Mouse (Mus musculus): ENCODE measurements around the gene Epb41l4b. TPM values are rescaled to one million over a fixed set of nuclear protein-coding genes. Genes with fewer than 3 reads are reported as not detected.
A peak's percentile ranks its signal among the peaks of the same experiment; 100 is the strongest.

Gene Epb41l4b
- polyA plus RNA-seq, 1 experiment from 2014 or later: 3.4 TPM

- H3K4me1 ChIP-seq (ENCODE audit: control insufficient read depth, insufficient read depth, low read depth, low read length): no peaks in the 10 kb centered on the region
- ATAC-seq: no peak
- H3K27me3 ChIP-seq (replicated peaks; ENCODE audit: control insufficient read depth, insufficient read depth, low read length): no peaks in the 10 kb centered on the region
- no peak overlapping the region for H3K9ac ChIP-seq (ENCODE audit: low read depth, low read length)
- 73% methylated on average over 3 of the region's 3 CpGs for WGBS
- no peak overlapping the region for H3K4me2 ChIP-seq (ENCODE audit: low read length)
- no peaks in the 10 kb centered on the region for H3K9me3 ChIP-seq (ENCODE audit: control insufficient read depth, low read length)
- H3K27ac ChIP-seq (ENCODE audit: low read depth, low read length): no peak overlapping the region
- no peaks in the 10 kb centered on the region for H3K36me3 ChIP-seq (ENCODE audit: control insufficient read depth, insufficient read depth, low read length)
- no peak overlapping the region for H3K4me3 ChIP-seq (ENCODE audit: low read length)
Observed at GRCm38 (mm10) chr4:57023527-57023926, 119.7 kb downstream of the Epb41l4b start.

- ATAC-seq: no peak
- H3K9me3 ChIP-seq (ENCODE audit: control insufficient read depth, low read length): no peaks in the 10 kb centered on the region
- WGBS: 85% methylated on average over 3 of the region's 3 CpGs
Observed at GRCm38 (mm10) chr4:57021288-57021687, 121.9 kb downstream of the Epb41l4b start.

GRCm38 (mm10) chr4:57017229-57017628 is 126.0 kb downstream of the Epb41l4b start:
- Histone ChIP-seq H3K4me3 (ENCODE audit: low read length) (no peak overlapping the region), H3K36me3 (ENCODE audit: control insufficient read depth, insufficient read depth, low read length) (no peaks in the 10 kb centered on the region), H3K9ac (ENCODE audit: low read depth, low read length) (no peak overlapping the region), H3K4me2 (ENCODE audit: low read length) (no peak overlapping the region), H3K9me3 (ENCODE audit: control insufficient read depth, low read length) (no peaks in the 10 kb centered on the region), H3K4me1 (ENCODE audit: control insufficient read depth, insufficient read depth, low read depth, low read length) (no peaks in the 10 kb centered on the region), H3K27me3 (replicated peaks; ENCODE audit: control insufficient read depth, insufficient read depth, low read length) (no peaks in the 10 kb centered on the region), H3K27ac (ENCODE audit: low read depth, low read length) (no peak overlapping the region)
- WGBS: 36% methylated on average over 5 of the region's 5 CpGs
- ATAC-seq: peak; percentile 13; the same call in 1 of the 2 replicates

More at GRCm38 (mm10) chr4:57021288-57021687, 121.9 kb downstream of the Epb41l4b start:
- Histone ChIP-seq H3K4me3 (ENCODE audit: low read length) (no peak overlapping the region), H3K4me2 (ENCODE audit: low read length) (no peak overlapping the region), H3K9ac (ENCODE audit: low read depth, low read length) (no peak overlapping the region), H3K36me3 (ENCODE audit: control insufficient read depth, insufficient read depth, low read length) (no peaks in the 10 kb centered on the region), H3K27me3 (replicated peaks; ENCODE audit: control insufficient read depth, insufficient read depth, low read length) (no peaks in the 10 kb centered on the region), H3K4me1 (ENCODE audit: control insufficient read depth, insufficient read depth, low read depth, low read length) (no peaks in the 10 kb centered on the region), H3K27ac (ENCODE audit: low read depth, low read length) (no peak overlapping the region)

- Histone ChIP-seq H3K4me3 (ENCODE audit: low read length) (no peak overlapping the region), H3K36me3 (ENCODE audit: control insufficient read depth, insufficient read depth, low read length) (no peaks in the 10 kb centered on the region), H3K4me1 (ENCODE audit: control insufficient read depth, insufficient read depth, low read depth, low read length) (no peaks in the 10 kb centered on the region), H3K27ac (ENCODE audit: low read depth, low read length) (no peak overlapping the region; the same call in 1 of the 2 replicates), H3K9me3 (ENCODE audit: control insufficient read depth, low read length) (no peaks in the 10 kb centered on the region), H3K27me3 (replicated peaks; ENCODE audit: control insufficient read depth, insufficient read depth, low read length) (no peaks in the 10 kb centered on the region), H3K9ac (ENCODE audit: low read depth, low read length) (no peak overlapping the region), H3K4me2 (ENCODE audit: low read length) (no peak overlapping the region)
- peak; percentile 50; the same call in 1 of the 2 replicates for ATAC-seq
- WGBS: 44% methylated on average over 18 of the region's 18 CpGs
Observed at GRCm38 (mm10) chr4:57016366-57017171, 126.7 kb downstream of the Epb41l4b start.

- Histone ChIP-seq H3K4me1 (ENCODE audit: control insufficient read depth, insufficient read depth, low read depth, low read length) (no peaks in the 10 kb centered on the region), H3K36me3 (ENCODE audit: control insufficient read depth, insufficient read depth, low read length) (no peaks in the 10 kb centered on the region), H3K4me3 (ENCODE audit: low read length) (no peak overlapping the region), H3K4me2 (ENCODE audit: low read length) (no peak overlapping the region), H3K9me3 (ENCODE audit: control insufficient read depth, low read length) (no peaks in the 10 kb centered on the region), H3K27ac (ENCODE audit: low read depth, low read length) (no peak overlapping the region), H3K9ac (ENCODE audit: low read depth, low read length) (no peak overlapping the region), H3K27me3 (replicated peaks; ENCODE audit: control insufficient read depth, insufficient read depth, low read length) (no peaks in the 10 kb centered on the region)
- no peak for ATAC-seq
- 85% methylated on average over 5 of the region's 5 CpGs for WGBS
Observed at GRCm38 (mm10) chr4:57015032-57015431, 128.2 kb downstream of the Epb41l4b start.

- Histone ChIP-seq H3K27ac (ENCODE audit: low read depth, low read length) (no peak overlapping the region), H3K36me3 (ENCODE audit: control insufficient read depth, insufficient read depth, low read length) (0 out of 2 replicates have a peak, but pooled peaks cover 2% of the 10 kb centered on the region), H3K4me2 (ENCODE audit: low read length) (no peak overlapping the region), H3K9me3 (ENCODE audit: control insufficient read depth, low read length) (no peaks in the 10 kb centered on the region), H3K27me3 (replicated peaks; ENCODE audit: control insufficient read depth, insufficient read depth, low read length) (no peaks in the 10 kb centered on the region), H3K4me1 (ENCODE audit: control insufficient read depth, insufficient read depth, low read depth, low read length) (no peaks in the 10 kb centered on the region), H3K9ac (ENCODE audit: low read depth, low read length) (no peak overlapping the region), H3K4me3 (ENCODE audit: low read length) (no peak overlapping the region)
- ATAC-seq: no peak
- WGBS: 77% methylated on average over 8 of the region's 8 CpGs
Observed at GRCm38 (mm10) chr4:57011454-57012046, 131.7 kb downstream of the Epb41l4b start.

GRCm38 (mm10) chr4:57010919-57011318 is 132.3 kb downstream of the Epb41l4b start:
- Histone ChIP-seq H3K27ac (ENCODE audit: low read depth, low read length) (no peak overlapping the region), H3K4me3 (ENCODE audit: low read length) (no peak overlapping the region), H3K4me1 (ENCODE audit: control insufficient read depth, insufficient read depth, low read depth, low read length) (no peaks in the 10 kb centered on the region), H3K27me3 (replicated peaks; ENCODE audit: control insufficient read depth, insufficient read depth, low read length) (no peaks in the 10 kb centered on the region), H3K36me3 (ENCODE audit: control insufficient read depth, insufficient read depth, low read length) (0 out of 2 replicates have a peak, but pooled peaks cover 2% of the 10 kb centered on the region), H3K4me2 (ENCODE audit: low read length) (no peak overlapping the region), H3K9ac (ENCODE audit: low read depth, low read length) (no peak overlapping the region), H3K9me3 (ENCODE audit: control insufficient read depth, low read length) (no peaks in the 10 kb centered on the region)
- no peak for ATAC-seq
- WGBS: 15% methylated on average over 6 of the region's 6 CpGs

GRCm38 (mm10) chr4:57010425-57010824 is 132.8 kb downstream of the Epb41l4b start:
- H3K9me3 ChIP-seq (ENCODE audit: control insufficient read depth, low read length): no peaks in the 10 kb centered on the region
- H3K4me2 ChIP-seq (ENCODE audit: low read length): no peak overlapping the region
- no peak overlapping the region for H3K27ac ChIP-seq (ENCODE audit: low read depth, low read length)
- H3K36me3 ChIP-seq (ENCODE audit: control insufficient read depth, insufficient read depth, low read length): 0 out of 2 replicates have a peak, but pooled peaks cover 2% of the 10 kb centered on the region
- no peak overlapping the region for H3K4me3 ChIP-seq (ENCODE audit: low read length)
- WGBS: 61% methylated on average over 5 of the region's 5 CpGs
- ATAC-seq: no peak
- H3K9ac ChIP-seq (ENCODE audit: low read depth, low read length): no peak overlapping the region
- H3K27me3 ChIP-seq (replicated peaks; ENCODE audit: control insufficient read depth, insufficient read depth, low read length): no peaks in the 10 kb centered on the region
- no peaks in the 10 kb centered on the region for H3K4me1 ChIP-seq (ENCODE audit: control insufficient read depth, insufficient read depth, low read depth, low read length)

- 81% methylated on average over 9 of the region's 9 CpGs for WGBS
- Histone ChIP-seq H3K9ac (ENCODE audit: low read depth, low read length) (no peak overlapping the region), H3K36me3 (ENCODE audit: control insufficient read depth, insufficient read depth, low read length) (0 out of 2 replicates have a peak, but pooled peaks cover 2% of the 10 kb centered on the region), H3K4me2 (ENCODE audit: low read length) (no peak overlapping the region), H3K4me1 (ENCODE audit: control insufficient read depth, insufficient read depth, low read depth, low read length) (no peaks in the 10 kb centered on the region), H3K4me3 (ENCODE audit: low read length) (no peak overlapping the region), H3K27me3 (replicated peaks; ENCODE audit: control insufficient read depth, insufficient read depth, low read length) (no peaks in the 10 kb centered on the region), H3K27ac (ENCODE audit: low read depth, low read length) (no peak overlapping the region), H3K9me3 (ENCODE audit: control insufficient read depth, low read length) (no peaks in the 10 kb centered on the region)
- ATAC-seq: no peak
Observed at GRCm38 (mm10) chr4:57007717-57008116, 135.5 kb downstream of the Epb41l4b start.
